Mouse (Mus musculus) thymus, postnatal 10 days (tissue): ENCODE measurements around the gene Iqgap1.

ENCODE experiments used
- DNase-seq, 2 experiments: peaks; one replicate each; pipeline ENCODE4 v3.0.0; 2021; ENCODE audit warnings: low spot score in 2 of 2

The Iqgap1 gene

GRCm38 (mm10) chr7:80843910-80844640 is 18.3 kb upstream of the Iqgap1 start:
- no peak for DNase-seq

GRCm38 (mm10) chr7:80843176-80843575 is 17.4 kb upstream of the Iqgap1 start:
- no peak for DNase-seq

- DNase-seq = no peak
Measured at GRCm38 (mm10) chr7:80842132-80842531, 16.4 kb upstream of the Iqgap1 start.

GRCm38 (mm10) chr7:80840937-80841336 is 15.2 kb upstream of the Iqgap1 start:
- no peak for DNase-seq

- no peak for DNase-seq
Measured at GRCm38 (mm10) chr7:80840241-80840640, 14.5 kb upstream of the Iqgap1 start.

GRCm38 (mm10) chr7:80839755-80840154 is 14.0 kb upstream of the Iqgap1 start:
- no peak for DNase-seq

- DNase-seq = no peak
Measured at GRCm38 (mm10) chr7:80838247-80838646, 12.5 kb upstream of the Iqgap1 start.

GRCm38 (mm10) chr7:80837736-80838135 is 12.0 kb upstream of the Iqgap1 start:
- DNase-seq = no peak

- DNase-seq = no peak
Measured at GRCm38 (mm10) chr7:80835984-80836652, 10.3 kb upstream of the Iqgap1 start.

- peak in 1 of 2 experiments; percentile 24 for DNase-seq
Measured at GRCm38 (mm10) chr7:80833651-80834532, 8.1 kb upstream of the Iqgap1 start.

GRCm38 (mm10) chr7:80832996-80833650 is 7.3 kb upstream of the Iqgap1 start:
- peak; percentile 88 to 93 for DNase-seq

GRCm38 (mm10) chr7:80832191-80832590 is 6.4 kb upstream of the Iqgap1 start:
- DNase-seq = peak; percentile 44 to 47

GRCm38 (mm10) chr7:80830193-80830803 is 4.5 kb upstream of the Iqgap1 start:
- DNase-seq = no peak

- DNase-seq = peak; percentile 32 to 53
Measured at GRCm38 (mm10) chr7:80828146-80828860, 2.5 kb upstream of the Iqgap1 start.

GRCm38 (mm10) chr7:80823875-80824682 is 1.7 kb downstream of the Iqgap1 start:
- no peak for DNase-seq

GRCm38 (mm10) chr7:80823267-80823666 is 2.5 kb downstream of the Iqgap1 start:
- no peak for DNase-seq

GRCm38 (mm10) chr7:80820838-80821237 is 4.9 kb downstream of the Iqgap1 start:
- no peak for DNase-seq

- no peak for DNase-seq
Measured at GRCm38 (mm10) chr7:80816641-80817040, 9.1 kb downstream of the Iqgap1 start.

- DNase-seq = no peak
Measured at GRCm38 (mm10) chr7:80813397-80813796, 12.4 kb downstream of the Iqgap1 start.

GRCm38 (mm10) chr7:80806331-80806730 is 19.4 kb downstream of the Iqgap1 start:
- no peak for DNase-seq
